Mouse (Mus musculus): Measurements from ENCODE around the gene Gm49355. TPM values are rescaled to one million over a fixed set of nuclear protein-coding genes. Genes with fewer than 3 reads are reported as not detected.

Gm49355 gene
- polyA plus RNA-seq (2017; shearing (Covaris generic)) = 0.23 TPM

GRCm38 (mm10) chr14:12283641-12284040 is at the start of gene Gm49355:
Gm49355 (plus strand) TSS chr14:12283976.

DNA sequence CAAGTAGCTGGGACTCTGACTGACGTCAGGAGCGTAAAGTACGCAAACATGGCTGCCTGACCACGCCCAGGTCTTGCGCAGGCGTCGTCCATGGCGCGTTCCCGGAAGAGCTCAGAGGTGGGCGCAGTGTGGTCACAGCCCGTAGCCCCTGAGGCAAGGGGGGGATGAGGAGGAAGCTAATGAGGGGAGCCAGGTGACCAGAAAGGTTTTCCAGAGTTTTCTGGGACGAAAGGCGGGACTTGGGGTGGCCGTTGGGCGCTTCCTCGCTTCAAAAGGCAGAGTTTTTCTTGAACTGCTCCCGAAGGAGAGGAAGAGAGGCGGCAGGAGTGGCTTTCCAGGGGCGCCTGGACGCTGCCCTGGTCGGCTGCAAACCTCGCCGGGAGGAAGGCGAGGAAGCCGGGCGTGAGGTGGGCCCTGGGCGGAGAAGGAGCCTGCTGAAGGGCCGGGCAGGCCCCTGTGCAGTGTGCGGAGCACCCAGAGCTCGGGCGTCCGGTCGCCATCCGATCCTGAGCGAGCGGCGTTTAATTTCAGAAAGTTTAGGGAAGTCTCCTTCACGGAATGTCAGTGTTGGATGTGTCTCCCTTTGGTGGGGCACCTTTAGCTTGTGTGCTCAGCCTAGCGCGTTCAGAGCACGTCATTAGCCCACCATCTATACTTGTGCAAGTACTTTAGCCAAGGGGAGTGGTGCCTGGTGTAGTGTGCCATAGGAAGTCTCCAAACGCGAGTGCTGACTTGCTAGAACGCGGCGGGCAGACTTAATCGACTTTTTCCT is 551 bp downstream of the Gm49355 start, which contains the start of gene 3830406C13Rik:
TSS of gene 3830406C13Rik (plus strand) at position 33 of the 772 bp plus-strand sequence.

DNA sequence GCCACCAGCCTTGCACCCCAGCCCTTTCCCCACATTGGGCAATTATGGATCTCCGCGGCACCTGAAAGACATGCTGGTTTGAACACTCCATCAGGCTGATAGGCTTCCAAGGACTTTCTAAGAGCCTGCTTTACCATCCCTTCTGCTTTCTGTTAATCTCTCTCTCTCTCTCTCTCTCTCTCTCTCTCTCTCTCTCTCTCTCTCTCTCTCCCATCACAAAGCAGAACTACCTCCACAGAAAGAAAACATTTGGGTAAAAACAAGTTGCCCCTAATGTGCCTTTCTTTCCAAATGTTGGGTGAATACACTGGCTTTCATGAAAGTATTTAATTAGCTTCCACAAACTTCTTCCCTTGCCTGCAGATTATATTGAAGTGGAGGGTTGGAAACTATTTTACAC is 64.3 kb downstream of the Gm49355 start, which contains the start of gene Fezf2:
TSS of gene Fezf2 (minus strand) at position 101 of the 400 bp plus-strand sequence.

Other genes with a start within 250 kb of the Gm49355 start
- 87.2 TPM for gene 3830406C13Rik, start 197 bp downstream of the Gm49355 start, polyA plus RNA-seq (2017; shearing (Covaris generic))
- gene Fezf2, start 64.2 kb downstream of the Gm49355 start, polyA plus RNA-seq (2017; shearing (Covaris generic)) = not detected